Mouse (Mus musculus): ENCODE results near the gene Aplp2. TPM values are rescaled to one million over a fixed set of nuclear protein-coding genes. Genes with fewer than 3 reads are reported as not detected.

Aplp2 gene
- polyA plus RNA-seq, 1 experiment from 2014 or later = 328 TPM

DNA sequence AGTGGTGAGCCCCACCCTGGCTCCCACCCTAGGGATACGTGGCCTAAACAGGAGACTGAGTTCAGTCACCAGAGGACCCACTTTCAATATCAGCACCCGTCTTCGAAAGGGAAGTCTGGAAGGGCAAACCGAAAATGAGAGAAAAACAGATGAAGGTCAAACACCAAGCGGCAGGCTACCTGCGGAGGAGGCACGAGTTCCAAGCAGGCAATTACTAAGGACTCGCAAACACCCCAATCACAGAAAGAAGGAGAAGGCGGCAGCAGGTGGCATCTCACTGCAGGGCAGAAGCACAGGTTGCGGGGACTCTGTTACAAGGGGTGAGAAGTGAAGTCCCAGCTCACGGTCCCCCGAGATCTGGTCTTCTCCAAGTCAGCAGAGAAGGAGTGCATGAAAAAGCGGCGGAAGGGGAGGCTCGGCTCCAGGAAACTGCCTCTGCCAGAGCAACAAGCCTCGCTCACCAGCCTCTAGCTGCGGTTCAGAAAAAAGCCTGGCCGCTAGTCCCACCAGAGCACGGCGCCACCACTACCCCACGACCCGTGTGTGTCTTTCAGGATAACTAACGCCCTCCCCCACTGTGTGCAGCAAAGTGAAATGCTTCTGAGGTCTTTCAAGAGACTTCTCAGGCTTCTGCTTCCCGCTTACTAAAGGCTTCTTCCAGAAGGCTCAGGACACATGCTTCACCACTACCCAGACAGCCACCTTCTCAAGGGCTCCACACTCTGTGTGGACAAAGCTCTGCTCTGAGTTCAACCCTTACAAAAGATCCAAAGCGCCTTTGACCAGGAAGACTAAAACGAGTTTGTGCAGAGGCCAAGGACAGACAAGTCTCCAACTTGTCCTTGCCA, 81.0 kb downstream of the Aplp2 start:
- Histone ChIP-seq H3K27ac (no peak overlapping the region), H3K9me3 (no peaks in the 10 kb centered on the region), H3K9ac (peak overlapping the region; percentile 30; the same call in 1 of the 2 replicates), H3K4me3 (peak overlapping the region; percentile 43), H3K27me3 (replicated peaks) (peaks cover 53% of the 10 kb centered on the region), H3K36me3 (replicated peaks) (no peaks in the 10 kb centered on the region), H3K4me1 (peaks cover 20% of the 10 kb centered on the region), H3K4me2 (peak overlapping the region; percentile 93)
- ATAC-seq (replicated peaks) = no peak; the same call in 1 of the 2 replicates
- WGBS = 12% methylated on average over 26 of the region's 26 CpGs

DNA sequence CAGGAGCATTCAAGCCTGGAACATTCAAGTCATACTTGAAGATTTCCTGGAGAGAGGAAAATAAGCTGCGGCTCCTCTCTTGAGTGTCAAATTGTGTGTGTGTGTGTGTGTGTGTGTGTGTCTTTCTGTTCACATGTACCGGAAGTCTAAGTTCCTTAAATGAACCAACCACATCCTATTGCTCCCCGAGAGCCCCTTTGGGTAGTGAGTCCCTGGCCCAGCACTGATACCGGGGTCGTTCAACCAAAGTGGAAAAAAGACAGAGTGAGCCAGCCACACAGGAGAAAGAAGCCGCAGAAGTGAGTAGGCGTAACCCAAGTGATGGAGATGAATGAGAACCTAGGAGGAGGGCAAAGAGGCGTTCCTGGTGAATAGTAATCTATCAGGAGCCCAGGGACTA, 81.7 kb downstream of the Aplp2 start:
- Histone ChIP-seq H3K4me3 (no peak overlapping the region), H3K27ac (no peak overlapping the region), H3K27me3 (replicated peaks) (peaks cover 53% of the 10 kb centered on the region), H3K4me2 (no peak overlapping the region), H3K9me3 (no peaks in the 10 kb centered on the region), H3K4me1 (peaks cover 20% of the 10 kb centered on the region), H3K36me3 (replicated peaks) (no peaks in the 10 kb centered on the region), H3K9ac (no peak overlapping the region)
- no peak for ATAC-seq (replicated peaks)
- 74% methylated on average over 8 of the region's 8 CpGs for WGBS

DNA sequence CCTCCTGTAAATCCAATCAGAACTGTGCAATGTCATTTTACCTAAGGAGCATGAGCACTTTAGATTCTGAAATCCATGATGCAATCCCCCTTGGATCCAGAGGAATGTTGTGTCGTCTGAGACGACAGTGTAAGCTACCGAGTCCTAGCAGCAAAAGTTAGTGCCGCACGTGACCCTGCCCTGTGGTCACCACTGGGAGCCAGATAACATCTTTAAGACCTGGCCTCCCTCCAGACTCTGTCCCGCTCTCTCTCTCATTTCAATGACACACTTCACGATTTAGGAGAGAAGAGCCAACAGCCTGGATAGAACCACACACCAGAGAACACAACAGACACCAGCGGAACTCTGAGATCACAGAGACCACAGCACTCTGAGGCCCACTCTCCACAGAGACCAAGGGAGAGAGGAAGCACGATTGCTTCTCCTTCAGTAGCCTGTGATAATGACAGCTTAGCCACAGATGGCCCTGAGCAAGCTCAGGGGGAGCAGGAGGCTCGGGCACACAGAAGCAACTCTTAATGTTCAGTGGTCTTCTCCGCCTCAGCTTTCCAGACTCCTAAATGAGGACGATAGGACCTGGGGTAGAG, 83.6 kb downstream of the Aplp2 start:
- no peak for ATAC-seq (replicated peaks)
- H3K9me3 ChIP-seq = no peaks in the 10 kb centered on the region
- peaks cover 49% of the 10 kb centered on the region for H3K27me3 ChIP-seq (replicated peaks)
- 87% methylated on average over 12 of the region's 12 CpGs for WGBS
- H3K4me3 ChIP-seq = no peak overlapping the region
- H3K4me2 ChIP-seq = no peak overlapping the region
- H3K36me3 ChIP-seq (replicated peaks) = no peaks in the 10 kb centered on the region
- no peak overlapping the region for H3K9ac ChIP-seq
- no peak overlapping the region for H3K27ac ChIP-seq
- H3K4me1 ChIP-seq = peaks cover 20% of the 10 kb centered on the region

DNA sequence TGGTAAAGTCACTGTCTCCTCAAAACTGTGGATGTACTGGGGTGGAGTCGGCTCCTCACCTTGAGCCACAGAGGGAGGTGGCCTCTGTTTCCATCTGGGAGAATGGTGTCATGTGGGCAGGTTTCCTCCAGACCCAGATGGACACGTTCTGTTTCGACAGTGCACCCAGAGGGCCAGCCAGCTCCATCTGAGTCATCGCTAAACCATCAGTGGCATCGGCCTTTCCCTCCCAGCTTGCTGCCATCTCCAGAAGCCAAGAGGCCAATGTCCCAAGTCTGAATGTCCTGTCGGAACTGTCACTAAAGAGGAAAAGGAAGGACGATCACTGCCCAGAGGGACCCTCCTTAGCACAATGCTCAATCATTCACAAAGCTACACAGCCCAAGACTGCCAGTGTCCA, 85.5 kb downstream of the Aplp2 start:
- Histone ChIP-seq H3K27ac (no peak overlapping the region), H3K9me3 (no peaks in the 10 kb centered on the region), H3K4me2 (no peak overlapping the region), H3K36me3 (replicated peaks) (no peaks in the 10 kb centered on the region), H3K27me3 (replicated peaks) (peaks cover 31% of the 10 kb centered on the region), H3K9ac (no peak overlapping the region), H3K4me1 (peaks cover 13% of the 10 kb centered on the region), H3K4me3 (no peak overlapping the region)
- 88% methylated on average over 7 of the region's 7 CpGs for WGBS
- no peak for ATAC-seq (replicated peaks)

DNA sequence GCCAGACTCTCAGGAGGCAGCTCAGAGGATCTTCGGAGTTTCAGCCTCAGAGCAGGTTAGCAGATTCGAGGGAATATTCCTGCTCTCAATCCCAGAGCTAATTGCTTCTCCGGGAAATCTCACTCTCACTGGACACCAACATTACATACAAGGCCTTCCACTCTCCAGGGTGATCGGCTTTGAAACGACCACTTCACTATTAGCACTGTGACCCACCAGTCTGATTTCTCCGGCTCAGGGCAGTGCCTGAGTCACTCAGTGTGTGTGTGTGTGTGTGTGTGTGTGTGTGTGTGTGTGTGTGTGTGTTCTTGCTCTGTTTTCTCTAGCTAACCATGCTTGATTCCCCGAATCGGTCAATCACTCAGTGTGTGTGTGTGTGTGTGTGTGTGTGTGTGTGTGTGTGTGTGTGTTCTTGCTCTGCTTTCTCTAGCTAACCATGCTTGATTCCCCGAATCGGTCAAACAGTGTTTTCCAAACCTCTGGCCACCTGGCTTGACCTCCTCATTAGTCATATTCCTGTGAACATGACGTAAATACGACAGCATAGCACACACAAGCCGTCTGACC, 89.1 kb downstream of the Aplp2 start:
- Histone ChIP-seq H3K27ac (peak overlapping the region; percentile 50; the same call in 1 of the 2 replicates), H3K4me2 (no peak overlapping the region), H3K4me3 (no peak overlapping the region), H3K9me3 (no peaks in the 10 kb centered on the region), H3K4me1 (0 out of 2 replicates have a peak, but pooled peaks cover 3% of the 10 kb centered on the region), H3K36me3 (replicated peaks) (no peaks in the 10 kb centered on the region), H3K27me3 (replicated peaks) (no peaks in the 10 kb centered on the region), H3K9ac (no peak overlapping the region)
- 53% methylated on average over 13 of the region's 13 CpGs for WGBS
- no peak for ATAC-seq (replicated peaks)

DNA sequence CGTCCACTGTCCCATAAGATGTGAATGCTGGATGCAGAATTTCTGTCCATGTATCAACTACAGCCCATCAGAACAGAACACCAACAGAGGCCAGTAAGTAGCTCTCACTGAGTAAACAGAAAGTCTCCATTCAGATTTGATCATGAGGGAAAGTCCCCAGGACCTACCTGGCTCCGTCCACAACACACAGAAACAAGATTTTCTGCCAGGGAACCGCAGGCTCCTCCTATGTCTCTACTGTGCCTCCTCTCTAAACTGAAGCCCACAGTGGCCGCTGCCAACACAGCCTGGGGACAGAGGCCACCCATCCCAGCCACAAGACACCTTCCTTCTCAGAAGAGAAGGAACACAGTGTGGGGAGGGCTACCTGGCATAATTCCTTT, 91.1 kb downstream of the Aplp2 start:
- WGBS = 77% methylated on average over 4 of the region's 4 CpGs
- Histone ChIP-seq H3K36me3 (replicated peaks) (no peaks in the 10 kb centered on the region), H3K27ac (no peak overlapping the region), H3K4me2 (no peak overlapping the region), H3K4me1 (0 out of 2 replicates have a peak, but pooled peaks cover 3% of the 10 kb centered on the region), H3K4me3 (no peak overlapping the region), H3K9me3 (no peaks in the 10 kb centered on the region), H3K9ac (no peak overlapping the region), H3K27me3 (replicated peaks) (no peaks in the 10 kb centered on the region)
- ATAC-seq (replicated peaks) = no peak

DNA sequence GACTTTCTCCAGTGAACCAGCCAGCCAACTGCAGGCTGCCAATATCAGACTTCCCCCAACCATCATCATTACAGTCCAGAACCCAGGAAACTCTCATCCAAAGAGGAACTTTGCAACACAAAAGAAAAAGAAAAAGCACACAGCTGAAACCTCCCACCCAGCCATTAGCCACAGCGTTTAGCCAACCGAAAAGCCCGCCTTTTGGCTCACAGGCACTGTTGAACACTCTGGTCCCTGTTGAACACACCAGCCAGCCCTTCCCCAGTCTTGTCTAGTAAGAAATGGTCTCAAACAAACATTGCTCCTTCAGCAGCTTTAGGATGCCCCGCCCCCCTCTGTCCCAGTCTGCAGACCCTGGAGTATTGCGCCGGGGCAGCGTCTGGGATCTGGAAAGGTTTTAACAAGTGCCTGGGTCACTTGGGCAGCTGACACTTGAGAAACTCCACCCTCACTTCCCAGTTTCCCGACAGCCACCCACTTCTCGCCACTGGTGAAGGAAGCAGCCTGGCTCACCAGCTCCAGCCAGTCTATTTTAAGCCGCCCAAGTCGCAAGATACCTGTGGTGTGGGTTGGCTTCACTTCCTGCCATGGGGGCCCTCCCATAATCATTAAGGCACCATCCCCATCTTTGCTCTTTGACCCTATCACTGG, 91.6 kb downstream of the Aplp2 start:
- ATAC-seq (replicated peaks) = no peak
- WGBS = 73% methylated on average over 11 of the region's 11 CpGs

DNA sequence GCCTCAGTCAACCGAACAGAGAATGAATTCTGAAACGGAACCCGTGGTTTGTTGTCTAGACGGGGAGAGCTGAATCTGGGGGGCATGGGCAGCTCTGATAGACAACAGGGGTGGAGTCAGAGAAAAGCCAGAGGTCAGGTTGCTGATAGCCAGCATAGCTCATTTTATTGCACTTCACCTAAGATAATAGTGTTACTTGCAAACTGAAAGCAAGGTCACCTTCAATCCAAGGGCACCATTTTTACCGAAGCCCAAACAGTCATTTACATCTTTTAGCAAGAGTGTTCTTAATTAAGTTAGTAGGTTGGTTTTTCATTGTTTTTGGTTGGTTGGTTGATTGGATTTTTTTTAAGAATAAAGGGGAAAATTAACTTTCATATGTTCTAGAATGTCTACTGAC, 92.2 kb downstream of the Aplp2 start:
- Histone ChIP-seq H3K27me3 (replicated peaks) (no peaks in the 10 kb centered on the region), H3K4me1 (0 out of 2 replicates have a peak, but pooled peaks cover 3% of the 10 kb centered on the region), H3K36me3 (replicated peaks) (no peaks in the 10 kb centered on the region), H3K9ac (no peak overlapping the region), H3K4me2 (no peak overlapping the region), H3K4me3 (no peak overlapping the region), H3K9me3 (no peaks in the 10 kb centered on the region), H3K27ac (no peak overlapping the region)
- no peak for ATAC-seq (replicated peaks)
- WGBS = 85% methylated on average over 5 of the region's 5 CpGs

More for the DNA sequence above, 91.6 kb downstream of the Aplp2 start:
- Histone ChIP-seq H3K4me2 (no peak overlapping the region), H3K9me3 (no peaks in the 10 kb centered on the region), H3K4me1 (0 out of 2 replicates have a peak, but pooled peaks cover 3% of the 10 kb centered on the region), H3K9ac (no peak overlapping the region), H3K4me3 (no peak overlapping the region), H3K27ac (no peak overlapping the region), H3K36me3 (replicated peaks) (no peaks in the 10 kb centered on the region), H3K27me3 (replicated peaks) (no peaks in the 10 kb centered on the region)

DNA sequence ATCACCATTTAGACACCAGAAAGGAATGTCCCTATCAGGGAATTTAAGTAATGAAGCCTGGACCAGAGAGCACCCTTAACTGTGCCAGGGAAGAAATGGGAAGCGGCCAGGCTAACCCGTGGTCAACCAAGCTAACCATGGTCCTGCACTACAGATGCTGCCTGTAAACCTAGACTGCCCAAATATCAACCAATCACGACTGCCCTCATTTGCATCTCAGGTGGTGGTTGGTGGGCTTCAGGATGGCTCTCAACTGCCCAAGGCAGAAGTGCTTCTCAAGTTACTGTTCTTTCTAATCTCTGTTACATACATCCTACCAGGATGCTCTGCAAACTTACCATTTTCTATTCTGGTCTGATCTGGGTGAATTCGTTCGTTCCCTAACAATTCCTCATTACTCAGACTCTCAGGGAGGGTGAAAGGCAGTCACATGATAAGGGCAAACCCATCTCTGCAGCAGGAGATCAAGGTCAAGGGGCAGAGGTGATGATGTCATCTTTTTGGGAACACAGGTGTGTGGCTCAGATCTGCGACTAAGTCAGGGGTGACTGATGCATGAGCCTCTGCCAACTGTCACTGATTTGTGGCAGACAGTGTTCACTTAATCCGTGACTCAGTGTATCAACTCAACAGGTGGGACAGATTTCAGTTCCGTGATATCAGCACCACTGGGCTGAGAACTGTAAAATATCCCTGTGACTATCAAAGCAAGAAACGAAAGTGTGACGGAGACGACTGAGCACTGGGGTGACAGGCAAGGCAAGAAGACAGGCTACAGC, 92.9 kb downstream of the Aplp2 start:
- Histone ChIP-seq H3K4me1 (0 out of 2 replicates have a peak, but pooled peaks cover 3% of the 10 kb centered on the region), H3K27ac (no peak overlapping the region), H3K4me3 (no peak overlapping the region), H3K9ac (no peak overlapping the region), H3K4me2 (no peak overlapping the region), H3K36me3 (replicated peaks) (no peaks in the 10 kb centered on the region), H3K9me3 (no peaks in the 10 kb centered on the region), H3K27me3 (replicated peaks) (no peaks in the 10 kb centered on the region)
- 41% methylated on average over 11 of the region's 11 CpGs for WGBS
- ATAC-seq (replicated peaks) = 0 out of 2 replicates have a peak, but pooled peaks have one; percentile 33

DNA sequence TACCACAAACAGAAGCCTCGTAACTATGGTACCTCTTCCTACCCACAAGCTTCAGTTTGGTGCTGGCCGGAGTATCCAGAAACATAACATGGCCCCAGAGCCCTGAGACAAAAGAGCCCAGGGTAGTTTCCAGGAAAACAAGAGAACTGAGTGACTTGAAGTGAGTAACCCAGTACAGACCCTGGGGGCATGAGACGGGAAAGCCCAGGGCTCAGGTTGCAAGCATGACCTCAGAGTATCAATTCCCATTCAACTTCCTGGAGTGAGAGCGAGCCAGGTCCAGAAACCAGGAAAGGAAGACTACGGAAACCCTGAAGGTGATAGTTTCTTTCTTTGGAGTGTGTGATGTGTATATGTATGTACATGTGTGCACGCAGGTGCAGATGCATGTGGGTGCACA, 94.1 kb downstream of the Aplp2 start:
- Histone ChIP-seq H3K9ac (no peak overlapping the region), H3K27ac (no peak overlapping the region), H3K27me3 (replicated peaks) (no peaks in the 10 kb centered on the region), H3K36me3 (replicated peaks) (no peaks in the 10 kb centered on the region), H3K4me3 (no peak overlapping the region), H3K4me1 (0 out of 2 replicates have a peak, but pooled peaks cover 3% of the 10 kb centered on the region), H3K9me3 (no peaks in the 10 kb centered on the region), H3K4me2 (no peak overlapping the region)
- ATAC-seq (replicated peaks) = no peak
- 88% methylated on average over 6 of the region's 6 CpGs for WGBS

DNA sequence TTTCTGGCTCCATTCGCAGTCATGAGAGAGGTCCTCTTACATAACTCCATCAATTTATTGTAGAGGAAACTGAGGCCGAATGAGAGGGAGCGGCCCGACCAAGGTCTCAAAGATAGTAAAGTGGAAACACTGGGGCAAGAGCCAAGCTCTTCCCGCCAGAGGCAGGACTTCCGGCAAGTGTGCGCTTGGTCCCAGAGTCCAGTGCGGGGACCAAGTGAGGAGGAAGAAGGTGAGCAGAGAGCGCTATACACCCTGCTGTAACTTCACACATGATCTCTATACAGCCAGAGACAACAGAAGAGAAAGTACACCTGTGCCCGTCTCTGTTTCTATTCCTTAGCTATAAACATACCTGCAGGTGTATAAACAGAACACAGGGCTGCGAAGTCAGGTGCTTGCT, 94.5 kb downstream of the Aplp2 start:
- Histone ChIP-seq H3K4me3 (no peak overlapping the region), H3K4me1 (0 out of 2 replicates have a peak, but pooled peaks cover under 1% of the 10 kb centered on the region), H3K27me3 (replicated peaks) (no peaks in the 10 kb centered on the region), H3K36me3 (replicated peaks) (no peaks in the 10 kb centered on the region), H3K9ac (no peak overlapping the region), H3K27ac (no peak overlapping the region), H3K9me3 (no peaks in the 10 kb centered on the region), H3K4me2 (no peak overlapping the region)
- WGBS = 94% methylated on average over 11 of the region's 11 CpGs
- no peak for ATAC-seq (replicated peaks)

All from midbrain, embryonic 15.5 days (tissue).